ENCODE assay signal across 8 mouse cellular contexts in the genomic region with DNA sequence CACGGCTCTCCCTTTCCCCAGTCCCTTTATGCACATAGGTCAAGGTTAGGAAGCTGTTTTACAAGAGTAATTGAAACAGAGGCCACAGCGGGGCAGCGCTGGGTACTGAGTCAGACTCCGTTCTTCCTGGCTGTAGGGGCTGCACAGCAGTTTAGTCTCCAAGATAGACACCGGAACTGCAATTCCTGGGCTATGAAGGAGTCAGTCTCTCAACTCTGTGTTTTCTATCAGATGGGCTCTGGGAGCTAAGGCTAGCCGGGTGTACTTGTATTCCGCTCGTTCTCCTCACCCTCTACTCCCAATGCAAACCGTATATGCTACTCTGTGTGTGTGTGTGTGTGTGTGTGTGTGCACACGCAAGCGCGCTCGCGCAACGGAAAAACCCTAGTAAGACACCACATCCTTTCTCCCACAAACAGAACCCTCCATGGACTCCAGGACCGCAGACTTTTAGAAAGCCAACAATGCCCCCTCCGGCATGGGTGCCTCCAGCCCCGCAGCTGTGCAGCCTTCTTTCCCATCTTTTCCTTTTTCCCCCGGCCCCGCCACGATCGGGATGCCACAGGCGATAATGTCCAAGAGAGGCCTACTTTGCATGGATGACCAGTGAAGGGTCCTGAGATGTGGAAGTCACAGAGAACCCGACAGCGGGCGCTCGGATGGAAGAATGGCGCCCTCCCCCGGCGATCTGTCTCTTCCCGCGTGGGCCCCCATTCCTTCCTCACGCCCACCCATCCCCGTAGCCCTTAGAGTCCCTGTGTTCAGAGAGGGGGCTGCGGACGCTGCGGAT. TPM values are rescaled to one million over a fixed set of nuclear protein-coding genes. Genes with fewer than 3 reads are reported as not detected.
DNase-seq lines count a peak whose midpoint lies in the region; ATAC-seq and TF ChIP-seq lines count a peak whose summit lies in the region.

No protein-coding gene starts in this region.

- H3K36me3 ChIP-seq in ES-E14 (ENCODE audit: control insufficient read depth, insufficient read depth, low read length, poor library complexity, severe bottlenecking): no peaks in the 10 kb centered on the region
- peaks cover 8% of the 10 kb centered on the region for H3K36me3 ChIP-seq in forebrain, embryonic 14.5 days (ENCODE audit: control insufficient read depth, insufficient read depth, low read length)
- H3K36me3 ChIP-seq in lung, postnatal 0 days (ENCODE audit: insufficient read depth, low read length): no peaks in the 10 kb centered on the region

- 1% methylated on average over 37 of the region's 37 CpGs for WGBS in forebrain, embryonic 14.5 days
- 1% methylated on average over 36 of the region's 37 CpGs for WGBS in lung, postnatal 0 days
- WGBS in olfactory bulb, adult 2 months: under 1% methylated on average over 37 of the region's 37 CpGs

- intact Hi-C loops in heart, postnatal 36 days (cut with DNase I): loop anchor here (1.0 to 5.0 kb wide), 6 partner anchors 60 to 190 kb away; a partner anchor contains a TSS

- no peaks in the 10 kb centered on the region for H3K9me3 ChIP-seq in ES-E14 (ENCODE audit: control insufficient read depth, insufficient read depth, low read depth, low read length)
- H3K9me3 ChIP-seq in forebrain, embryonic 14.5 days (replicated peaks; ENCODE audit: control insufficient read depth, low read length): no peaks in the 10 kb centered on the region
- H3K9me3 ChIP-seq in lung, postnatal 0 days (ENCODE audit: low read length): no peaks in the 10 kb centered on the region

- TF ChIP-seq CTCF in lung, postnatal 0 days (IDR thresholded peaks at IDR 0.05): peak; percentile 58
- TF ChIP-seq CTCF in olfactory bulb, adult 2 months (IDR thresholded peaks at IDR 0.05; ENCODE audit: insufficient read depth, low read depth, low read length): peak; percentile 15; the same call in 1 of the 2 replicates

- H3K4me2 ChIP-seq in forebrain, embryonic 14.5 days (ENCODE audit: low read length): peak overlapping the region; percentile 75
- peak overlapping the region; percentile 83 for H3K4me2 ChIP-seq in lung, postnatal 0 days (replicated peaks; ENCODE audit: low read depth, low read length)

- no peak for TF ChIP-seq EP300 in lung, postnatal 0 days (IDR thresholded peaks at IDR 0.05)

- in situ Hi-C loops in ES-E14 (cut with MboI; ENCODE audit: low sequenced_read_pairs in 2 of 2, unreplicated experiment in 2 of 2): no loop called here

- H3K9ac ChIP-seq in ES-E14 (ENCODE audit: insufficient read depth, low read depth, low read length, poor library complexity, severe bottlenecking): 0 out of 2 replicates have a peak overlapping the region, but pooled peaks have one; percentile 18
- peak overlapping the region; percentile 95 for H3K9ac ChIP-seq in forebrain, embryonic 14.5 days (ENCODE audit: low read length)
- H3K9ac ChIP-seq in lung, postnatal 0 days (replicated peaks; ENCODE audit: low read depth): peak overlapping the region; percentile 90

- no peaks in the 10 kb centered on the region; a peak in 1 of 4 replicates for H3K4me1 ChIP-seq in ES-E14 (ENCODE audit: control insufficient read depth in 2 of 2, insufficient read depth in 2 of 2, low read length in 2 of 2, poor library complexity in 1 of 2)
- peaks cover 25% of the 10 kb centered on the region for H3K4me1 ChIP-seq in forebrain, embryonic 14.5 days (ENCODE audit: control insufficient read depth, insufficient read depth, low read length)
- no peaks in the 10 kb centered on the region for H3K4me1 ChIP-seq in lung, postnatal 0 days (ENCODE audit: insufficient read depth, low read depth, low read length)
- H3K4me1 ChIP-seq in olfactory bulb, adult 2 months (ENCODE audit: control insufficient read depth, insufficient read depth, low read length): peaks cover 9% of the 10 kb centered on the region

- H3K4me3 ChIP-seq in ES-E14 (ENCODE audit: insufficient read depth in 1 of 2, low read depth in 1 of 2, low read length in 2 of 2, poor library complexity in 1 of 2, severe bottlenecking in 1 of 2): peak overlapping the region; percentile 67 to 70
- peak overlapping the region; percentile 71 for H3K4me3 ChIP-seq in forebrain, embryonic 14.5 days (ENCODE audit: low read depth, low read length)
- peak overlapping the region; percentile 65 for H3K4me3 ChIP-seq in lung, postnatal 0 days (ENCODE audit: low read depth, low read length)
- peak overlapping the region; percentile 64 for H3K4me3 ChIP-seq in olfactory bulb, adult 2 months (ENCODE audit: insufficient read depth, low read depth, low read length)

- DNase-seq in ES-E14 (ENCODE audit: low read depth, low spot score): no peak
- DNase-seq in brain, embryonic 18.5 days (ENCODE audit: low read depth, low spot score): peak; percentile 56
- DNase-seq in forebrain, embryonic 14.5 days (ENCODE audit: low spot score): peak; percentile 78
- peak; percentile 62 to 72 for DNase-seq in heart, postnatal 36 days
- DNase-seq in layer of hippocampus, postnatal 14 days (ENCODE audit: low spot score in 2 of 2): peak; percentile 41 to 81
- peak; percentile 78 for DNase-seq in lung, postnatal 0 days (ENCODE audit: low spot score)
- peak; percentile 86 for DNase-seq in thymus, postnatal 4 days

- H3K27me3 ChIP-seq in forebrain, embryonic 14.5 days (replicated peaks; ENCODE audit: control insufficient read depth, insufficient read depth, low read length): no peaks in the 10 kb centered on the region
- H3K27me3 ChIP-seq in lung, postnatal 0 days (replicated peaks; ENCODE audit: insufficient read depth, low read length): no peaks in the 10 kb centered on the region

- TF ChIP-seq POLR2A in olfactory bulb, adult 2 months (IDR thresholded peaks at IDR 0.05; ENCODE audit: insufficient read depth, low read depth, low read length): no peak

- H3K27ac ChIP-seq in ES-E14 (ENCODE audit: insufficient read depth, low read depth, low read length, poor library complexity, severe bottlenecking): no peak overlapping the region
- peak overlapping the region; percentile 88 for H3K27ac ChIP-seq in forebrain, embryonic 14.5 days (ENCODE audit: low read depth, low read length)
- H3K27ac ChIP-seq in lung, postnatal 0 days (ENCODE audit: low read length): peak overlapping the region; percentile 85
- peak overlapping the region; percentile 80 for H3K27ac ChIP-seq in olfactory bulb, adult 2 months (ENCODE audit: insufficient read depth, low read depth, low read length)

- ATAC-seq in forebrain, embryonic 14.5 days: peak; percentile 60
- peak; percentile 27 for ATAC-seq in lung, postnatal 0 days

TF ChIP-seq in ES-E14, 5 proteins besides CTCF, POLR2A, EP300 and RAD21:
- TF ChIP-seq CHD2 (IDR thresholded peaks at IDR 0.05; ENCODE audit: low read depth, low read length): no peak
- no peak for TF ChIP-seq MAFK (IDR thresholded peaks at IDR 0.05; ENCODE audit: insufficient read depth, low read depth, low read length)
- TF ChIP-seq HCFC1 (IDR thresholded peaks at IDR 0.05; ENCODE audit: borderline replicate concordance, insufficient read depth, low read length): no peak
- TF ChIP-seq ZC3H11A (IDR thresholded peaks at IDR 0.05; ENCODE audit: borderline replicate concordance, low read depth, low read length): no peak
- TF ChIP-seq ZNF384 (IDR thresholded peaks at IDR 0.05; ENCODE audit: low read depth, low read length): no peak

RNA-seq across cellular contexts. Expression of a gene that starts 0.7 kb away (rescaled TPM):
- 0.90 and 5.2 TPM in 2 replicates for total RNA-seq in ES-E14 (2012; rRNA removed)
- 8.1 and 8.7 TPM in 2 replicates for polyA plus RNA-seq in forebrain, embryonic 14.5 days (2014; fragmentation: Nextera tagmentation; extraction: Ambion mirVana)
- 100 to 1,000 TPM; 339 to 436 TPM for total RNA-seq in heart, postnatal 36 days (2021)
- total RNA-seq in layer of hippocampus, postnatal 14 days (2021): 10 to 100 TPM; 41.2 to 44.2 TPM
- 16.2 and 19.2 TPM in 2 replicates for polyA plus RNA-seq in lung, postnatal 0 days (2015; fragmentation: Nextera tagmentation; extraction: Ambion mirVana)
- 99.3 TPM in 1 of 2 replicates, not detected in the other for polyA plus RNA-seq in olfactory bulb, adult 2 months (2012; ENCODE audit: insufficient read depth, insufficient read length, low replicate concordance, missing spikeins)

Comparison
In these comparisons a context has a peak if more than half of its experiments do, and no peak if none do; other contexts are left out.
1. H3K9ac ChIP-seq: peak in every context shown above with its lines; median percentile 95 in forebrain, embryonic 14.5 days; 90 in lung, postnatal 0 days; 18 in ES-E14.
2. RNA of a gene that starts 0.7 kb away (total RNA-seq): 339 to 436 TPM in heart, postnatal 36 days; 41.2 to 44.2 TPM in layer of hippocampus, postnatal 14 days and 0.90 to 5.2 TPM in ES-E14; every median in the first group is over 4 times any median in the second.
3. Peak in every context shown above with its lines, with median percentiles within 50 percentile points of each other: H3K4me3 ChIP-seq.